In the genomic region with DNA sequence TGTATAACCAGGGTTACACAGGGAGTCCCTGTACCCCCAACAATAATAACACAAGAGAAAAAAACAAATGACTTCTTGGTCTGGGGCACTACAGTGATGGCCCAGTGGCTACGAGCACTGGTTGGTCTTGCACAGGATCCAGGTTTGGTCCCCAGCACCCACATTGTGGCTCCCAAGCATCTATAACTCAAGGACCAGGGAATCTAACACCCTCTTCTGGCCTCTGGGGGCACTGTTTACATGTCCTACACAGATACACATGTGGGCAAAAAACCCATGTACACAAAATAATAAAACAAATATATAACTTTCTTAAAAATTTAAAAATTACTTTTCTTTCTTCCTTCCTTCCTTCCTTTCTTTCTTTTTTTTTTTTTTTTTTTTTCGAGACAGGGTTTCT, we compare ENCODE assay signal across 23 mouse cellular contexts. TPM values are rescaled to one million over a fixed set of nuclear protein-coding genes. Genes with fewer than 3 reads are reported as not detected.
DNase-seq lines count a peak whose midpoint lies in the region; ATAC-seq and TF ChIP-seq lines count a peak whose summit lies in the region.
"Had no signal": no experiment of that assay in that cellular context is flagged by ENCODE, and none has a peak within 500 bp of the region (broad histone marks: within the 10 kb centered on the region; RNA-seq: fewer than 3 reads in every experiment).

No protein-coding gene starts in this region.

- DNase-seq in gastrocnemius, adult 2 months: no peak
- DNase-seq in gastrocnemius, postnatal 14 days: no peak
- no peak for DNase-seq in layer of hippocampus, adult 2 months (ENCODE audit: low spot score in 2 of 2)
- DNase-seq in layer of hippocampus, postnatal 36 days: no peak
- DNase-seq in 3T3-L1 (ENCODE audit: low read depth, low spot score) (peak; percentile 30), R1 (ENCODE audit: low read depth, low spot score) (peak; percentile 55)
- no peak for DNase-seq in spleen, postnatal 4 days (ENCODE audit: low spot score in 2 of 2)
- DNase-seq: adrenal gland, postnatal 36 days; B cell, adult 2 months; cerebellum, adult 9-11 months; gastrocnemius, postnatal 25 days; heart, postnatal 36 days; kidney, adult 8-10 months; kidney, postnatal 14 days; lung, postnatal 14 days had no signal

- peak; percentile 7; the same call in 1 of the 2 replicates for TF ChIP-seq CTCF in gastrocnemius, adult 2 months (IDR thresholded peaks at IDR 0.05)
- peak; percentile 54 for TF ChIP-seq CTCF in layer of hippocampus, adult 2 months (conservative IDR thresholded peaks at IDR 0.05)

- H3K4me3 ChIP-seq in gastrocnemius, adult 2 months: no peak overlapping the region
- H3K4me3 ChIP-seq in layer of hippocampus, adult 2 months: no peak overlapping the region
- H3K4me3 ChIP-seq: embryonic facial prominence, embryonic 15.5 days; forebrain, embryonic 15.5 days; heart, embryonic 15.5 days; hindbrain, embryonic 15.5 days had no signal

- no peak for ATAC-seq in CD4-positive, CD25-positive, alpha-beta regulatory T cell, adult 4 months
- ATAC-seq: forebrain, embryonic 15.5 days had no signal

- intact Hi-C loops in gastrocnemius, adult 2 months (cut with DNase I): no loop called here
- intact Hi-C loops in gastrocnemius, postnatal 14 days (cut with DNase I; ENCODE audit: low total_unique reads): no loop called here

- no peak overlapping the region for H3K27ac ChIP-seq in gastrocnemius, adult 2 months
- no peak overlapping the region for H3K27ac ChIP-seq in layer of hippocampus, adult 2 months
- H3K27ac ChIP-seq: embryonic facial prominence, embryonic 15.5 days; forebrain, embryonic 15.5 days; heart, embryonic 15.5 days; hindbrain, embryonic 15.5 days had no signal

RNA-seq across cellular contexts. Expression of a gene that starts 45.0 kb away (rescaled TPM):
- total RNA-seq in gastrocnemius, adult 2 months (2021): not detected
- not detected for total RNA-seq in gastrocnemius, postnatal 14 days (2021)
- 10 to 100 TPM; 83.5 to 90.4 TPM for total RNA-seq in layer of hippocampus, adult 2 months (2021)
- total RNA-seq in layer of hippocampus, postnatal 36 days (2021): 10 to 100 TPM; 71.6 to 78.9 TPM
- 1 to 10 TPM in 1 of 2 experiments, under 1 TPM in 1; 0.22 to 1.3 TPM for polyA plus RNA-seq in CD4-positive, CD25-positive, alpha-beta regulatory T cell, adult 4 months (2017; shearing (Covaris generic))
- total RNA-seq: gastrocnemius, postnatal 25 days; megakaryocyte progenitor cell, adult 5-6 weeks; monocyte, adult 5-6 weeks had no signal

RNA-seq across cellular contexts. Expression of a gene that starts 53.9 kb away (rescaled TPM):
- 1 to 10 TPM; 3.7 to 4.3 TPM for total RNA-seq in gastrocnemius, adult 2 months (2021)
- 1 to 10 TPM; 7.1 to 8.7 TPM for total RNA-seq in gastrocnemius, postnatal 14 days (2021)
- 10 to 100 TPM; 29.2 to 30.9 TPM for total RNA-seq in layer of hippocampus, adult 2 months (2021)
- 10 to 100 TPM; 32.0 to 32.8 TPM for total RNA-seq in layer of hippocampus, postnatal 36 days (2021)
- under 1 TPM in 1 of 2 experiments, not detected in 1; 0.62 TPM for polyA plus RNA-seq in CD4-positive, CD25-positive, alpha-beta regulatory T cell, adult 4 months (2017; shearing (Covaris generic))
- total RNA-seq: monocyte, adult 5-6 weeks; neutrophil, adult 5-6 weeks had no signal

Comparison
In these comparisons a context has a peak if more than half of its experiments do, and no peak if none do; other contexts are left out.
1. DNase-seq: peak in 3T3-L1 (single experiment) and R1 (single experiment); none in gastrocnemius, adult 2 months (single experiment), gastrocnemius, postnatal 14 days (single experiment), layer of hippocampus, adult 2 months (0 of 2), layer of hippocampus, postnatal 36 days (0 of 2) and spleen, postnatal 4 days (0 of 2).
2. RNA of a gene that starts 45.0 kb away (total RNA-seq): 83.5 to 90.4 TPM in layer of hippocampus, adult 2 months and 71.6 to 78.9 TPM in layer of hippocampus, postnatal 36 days; not detected in gastrocnemius, postnatal 14 days and not detected in gastrocnemius, adult 2 months; every median in the first group is over 10 times any median in the second.